Mouse (Mus musculus) adrenal gland, adult 18-20 months (tissue): Measurements from ENCODE around the gene Lman1l. TPM values are rescaled to one million over a fixed set of nuclear protein-coding genes. Genes with fewer than 3 reads are reported as not detected.

ENCODE experiments used
- DNase-seq, 2 experiments: peaks; one replicate each; pipeline ENCODE4 v3.0.0; 2021 to 2022; ENCODE audit warnings: low spot score in 2 of 2
- long read RNA-seq, 2 experiments: library from polyadenylated mRNA; stranded (forward); transcript quantifications; one replicate each; pipeline ENCODE4 v2.0.0; 2021
- total RNA-seq, 2 experiments: library from RNA; stranded (reverse); gene quantifications; 1 replicate in 1 of 2; 2 replicates in 1 of 2; pipeline ENCODE4 v1.2.3; 2021

The Lman1l gene
- not detected for total RNA-seq
- long read RNA-seq, experiment 1 = 0 reads
- long read RNA-seq, experiment 2 = 0 reads

DNA sequence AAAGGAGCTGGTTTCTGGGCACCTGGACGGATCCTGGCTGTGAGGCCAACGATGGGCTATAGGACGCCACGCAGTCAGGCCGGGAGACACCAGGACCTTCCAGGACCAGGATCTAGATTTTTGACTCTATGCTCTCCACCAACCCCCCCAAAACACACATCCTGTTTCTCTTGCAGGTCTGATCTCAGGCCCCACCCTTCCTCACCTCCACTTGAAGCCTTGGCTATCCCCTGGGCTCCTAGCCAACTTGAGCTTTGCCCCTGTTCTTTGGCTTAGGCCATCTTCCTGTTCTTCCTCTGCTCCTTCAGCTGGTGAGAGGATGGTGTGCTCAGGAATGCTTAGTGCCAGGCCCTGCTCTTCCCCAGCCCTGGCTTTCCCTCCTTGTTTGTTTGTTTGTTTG is at the start of gene Lman1l:
Lman1l (minus strand) TSS at position 101 of the 400 bp plus-strand sequence.
- DNase-seq = no peak

DNA sequence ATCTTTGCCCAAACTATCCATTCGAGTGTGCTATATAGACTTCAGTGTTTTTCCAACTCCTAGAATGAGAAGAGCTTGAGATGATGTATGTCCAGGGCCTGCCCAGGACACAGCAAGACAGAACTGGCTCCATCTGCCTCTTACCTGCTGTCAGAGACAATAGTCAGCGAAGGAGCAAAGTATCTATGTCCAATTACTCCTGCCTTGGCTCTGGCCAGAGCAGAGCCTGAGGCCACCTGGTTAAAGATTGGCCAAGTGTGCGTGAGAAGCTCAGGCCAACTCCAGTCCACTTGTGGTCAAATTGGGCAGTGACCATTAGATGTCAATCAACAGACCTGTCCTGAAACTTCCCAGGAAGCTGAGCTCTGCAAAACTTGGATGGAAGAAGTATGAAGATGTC is 49.0 kb upstream of the Lman1l start:
- DNase-seq = no peak

DNA sequence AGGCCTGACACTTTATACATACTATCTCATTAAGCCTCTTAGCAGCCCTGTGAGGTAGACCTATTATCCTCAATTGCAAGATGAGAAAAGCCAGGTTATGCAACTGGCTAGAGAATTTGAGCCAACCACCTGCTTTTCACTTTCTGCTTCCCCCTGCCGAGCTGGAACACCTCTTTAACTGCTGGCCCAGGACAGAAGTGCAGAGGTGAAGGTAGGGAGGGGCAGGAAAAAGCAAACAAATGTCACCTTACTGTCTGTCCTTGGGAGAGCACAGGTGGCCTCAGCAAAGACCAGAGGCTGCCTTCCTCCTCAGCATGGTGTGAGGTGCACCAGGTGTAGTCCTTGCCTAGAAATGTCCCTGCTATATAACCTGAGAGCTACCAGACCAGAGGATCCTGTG is 47.7 kb upstream of the Lman1l start:
- DNase-seq = no peak

DNA sequence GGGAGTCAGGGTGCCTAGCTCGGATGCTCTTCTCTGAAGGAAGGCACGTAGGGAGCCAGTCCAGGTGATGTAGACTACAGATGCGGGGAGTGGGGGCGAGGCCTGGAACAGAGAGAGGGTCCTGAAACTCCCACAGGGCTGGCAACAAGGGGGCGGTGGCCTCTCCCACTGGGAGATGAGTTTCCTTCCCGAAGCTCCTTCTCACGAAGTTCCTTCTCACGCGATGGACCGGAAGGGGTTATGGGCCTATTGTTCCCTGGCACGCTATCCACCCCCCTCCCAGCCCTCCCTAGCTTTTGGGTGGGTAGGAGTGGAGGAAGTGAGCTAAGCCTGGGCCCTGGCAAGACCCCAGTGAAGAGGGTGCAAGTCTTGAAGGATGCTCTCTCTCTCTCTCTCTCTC is 47.2 kb upstream of the Lman1l start:
- DNase-seq = no peak

DNA sequence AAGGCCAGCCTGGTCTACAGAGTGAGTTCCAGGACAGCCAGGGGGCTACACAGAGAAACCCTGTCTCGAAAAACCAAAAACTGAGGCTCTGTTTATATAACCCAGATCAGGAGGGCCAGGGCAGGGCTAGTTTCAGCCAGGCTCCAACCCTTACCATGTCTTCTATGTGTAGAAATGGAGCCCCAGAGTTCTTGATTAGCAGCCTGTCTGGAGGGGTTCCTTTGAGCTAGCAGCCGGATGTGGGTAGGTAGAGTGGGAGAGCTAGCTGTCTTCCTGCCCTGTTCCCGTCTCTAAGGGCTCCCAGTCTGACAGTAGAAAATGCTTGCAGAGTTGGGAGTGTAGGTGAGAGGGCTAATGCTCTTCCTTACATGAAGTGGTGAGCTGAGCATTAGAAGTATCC is 46.6 kb upstream of the Lman1l start:
- no peak for DNase-seq

DNA sequence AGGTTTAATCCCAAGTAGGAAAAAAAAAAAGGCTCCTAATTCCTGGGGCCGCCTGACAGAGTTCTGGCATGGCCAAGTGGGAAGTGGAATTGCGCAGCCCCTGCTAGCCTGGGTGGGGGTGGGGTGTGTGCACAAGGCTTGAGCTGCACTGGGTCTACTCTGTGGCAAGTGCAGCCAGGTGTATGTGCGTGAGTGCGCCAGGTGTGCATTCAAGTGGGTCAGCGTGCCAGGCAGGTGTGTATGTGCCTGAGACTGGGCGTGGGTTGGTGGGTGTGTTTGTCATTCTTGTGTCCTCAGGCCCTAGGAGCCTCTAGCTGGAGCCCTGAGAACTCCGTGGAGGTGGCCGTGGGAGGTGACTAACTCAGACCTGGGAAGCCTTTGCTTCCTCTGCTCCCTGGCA is 46.0 kb upstream of the Lman1l start:
- no peak for DNase-seq

DNA sequence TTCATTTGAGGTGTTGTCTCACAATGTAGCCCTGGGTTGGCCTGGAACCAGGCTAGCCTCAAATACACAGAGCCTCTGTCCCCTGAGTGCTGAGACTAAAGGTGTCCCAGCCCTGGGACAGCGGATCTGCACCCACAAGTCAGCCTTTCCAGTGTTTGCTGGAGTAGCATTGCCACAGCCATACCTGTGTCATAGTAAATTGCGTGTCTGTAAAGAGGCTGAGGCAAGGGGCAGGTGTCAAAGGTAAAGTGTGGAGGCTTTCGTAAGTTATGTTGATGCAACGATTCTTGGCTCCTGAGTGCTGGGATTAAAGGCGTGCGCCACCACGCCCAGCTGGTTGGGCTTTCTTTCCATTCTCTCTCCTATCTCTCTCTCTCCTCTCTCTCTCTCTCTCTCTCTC is 44.0 kb upstream of the Lman1l start:
- DNase-seq = no peak

DNA sequence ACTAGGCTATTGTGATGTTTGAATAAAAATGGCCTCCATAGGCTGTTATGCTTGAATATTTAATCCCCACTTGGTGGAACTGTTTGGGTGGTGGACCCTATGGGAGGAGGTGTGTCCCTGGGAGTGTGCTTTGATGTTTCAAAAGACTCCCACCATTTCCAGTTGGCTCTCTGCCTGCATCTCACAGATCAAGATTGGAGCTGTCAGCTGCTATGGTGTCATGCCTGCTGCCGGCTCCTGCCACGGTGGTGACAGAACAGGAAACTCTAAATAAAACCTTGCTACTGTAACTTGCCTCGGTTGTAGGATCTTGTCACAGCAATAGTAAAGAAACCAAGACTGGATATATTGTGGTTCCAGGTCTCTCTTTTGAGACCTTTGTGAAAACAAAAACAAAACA is 41.0 kb upstream of the Lman1l start:
- DNase-seq = no peak

DNA sequence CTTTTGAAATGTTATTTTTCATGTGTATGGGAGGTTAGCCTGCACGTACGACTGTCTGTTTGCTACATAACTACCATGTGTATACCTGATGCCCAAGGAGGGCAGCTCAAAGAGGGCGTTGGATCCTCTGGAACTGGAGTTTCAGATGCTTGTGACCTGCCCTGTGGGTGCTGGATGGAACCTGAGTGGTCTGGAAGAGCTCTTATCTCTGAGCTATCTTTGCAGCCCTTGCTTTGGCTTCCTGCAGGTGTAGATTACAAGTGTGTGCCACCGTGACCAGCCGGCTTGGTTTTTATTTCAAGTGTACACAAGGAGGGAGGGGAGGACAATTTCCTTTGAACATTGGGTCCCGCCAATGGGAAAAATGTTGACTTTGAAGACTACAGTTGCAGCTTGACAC is 39.9 kb upstream of the Lman1l start:
- no peak for DNase-seq

DNA sequence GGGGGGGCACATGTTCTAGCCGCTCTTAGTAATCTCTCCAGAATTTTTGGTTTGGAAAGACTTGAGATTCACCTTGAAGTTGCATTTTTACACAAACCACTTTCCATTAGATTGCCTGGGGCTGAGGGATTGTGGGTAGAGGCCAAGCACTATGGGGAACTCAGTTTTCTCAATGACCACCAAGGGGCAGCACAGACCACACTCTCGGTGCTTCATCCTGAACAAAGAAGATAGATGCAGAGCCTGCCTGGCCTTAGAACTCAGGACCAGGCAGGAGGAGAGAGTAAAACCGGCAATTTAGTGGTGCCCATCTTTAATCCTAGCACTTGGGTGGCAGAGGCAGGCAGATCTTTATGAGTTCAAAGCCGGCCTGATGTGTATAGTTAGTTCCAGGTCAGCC is 39.2 kb upstream of the Lman1l start:
- DNase-seq = peak; percentile 63 to 67

DNA sequence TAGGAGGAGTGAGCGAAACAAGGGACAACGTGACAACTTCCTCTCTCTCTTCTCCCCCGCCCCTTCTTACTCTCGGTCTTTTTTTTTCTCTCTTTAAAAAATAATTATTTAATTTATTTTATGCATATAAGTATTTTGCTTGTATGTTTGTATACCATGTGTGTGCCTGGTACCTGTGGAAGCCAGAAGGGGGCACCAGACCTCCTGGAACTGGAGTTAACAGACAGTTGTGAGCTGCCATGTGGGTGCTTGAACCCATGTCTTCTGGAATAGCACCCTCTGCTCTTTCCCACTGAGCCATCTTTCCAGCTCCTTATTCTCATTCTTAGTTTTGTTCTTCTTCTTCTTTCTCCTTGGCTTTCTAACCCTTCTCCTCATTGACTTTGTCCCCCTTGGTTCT is 38.4 kb upstream of the Lman1l start:
- DNase-seq = no peak

DNA sequence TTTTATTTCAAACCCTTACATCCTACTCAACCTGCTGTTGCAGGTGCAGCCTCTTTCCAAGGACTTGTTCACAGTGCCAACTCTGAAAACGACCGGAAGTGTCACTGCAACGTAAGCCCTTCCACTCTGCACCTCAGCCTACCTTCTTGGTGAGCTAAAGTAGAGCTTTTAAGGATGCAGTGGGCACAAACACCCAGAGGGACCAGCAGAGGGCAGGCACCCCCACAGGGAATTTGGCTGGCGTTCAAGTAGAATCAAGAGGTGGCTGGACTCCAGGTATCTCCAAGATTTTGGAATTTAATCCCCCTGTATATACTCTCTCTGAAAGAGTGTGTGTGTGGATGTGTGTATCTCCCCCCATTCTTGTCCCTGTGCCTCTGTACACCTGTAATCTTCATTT is 37.3 kb upstream of the Lman1l start:
- no peak for DNase-seq

DNA sequence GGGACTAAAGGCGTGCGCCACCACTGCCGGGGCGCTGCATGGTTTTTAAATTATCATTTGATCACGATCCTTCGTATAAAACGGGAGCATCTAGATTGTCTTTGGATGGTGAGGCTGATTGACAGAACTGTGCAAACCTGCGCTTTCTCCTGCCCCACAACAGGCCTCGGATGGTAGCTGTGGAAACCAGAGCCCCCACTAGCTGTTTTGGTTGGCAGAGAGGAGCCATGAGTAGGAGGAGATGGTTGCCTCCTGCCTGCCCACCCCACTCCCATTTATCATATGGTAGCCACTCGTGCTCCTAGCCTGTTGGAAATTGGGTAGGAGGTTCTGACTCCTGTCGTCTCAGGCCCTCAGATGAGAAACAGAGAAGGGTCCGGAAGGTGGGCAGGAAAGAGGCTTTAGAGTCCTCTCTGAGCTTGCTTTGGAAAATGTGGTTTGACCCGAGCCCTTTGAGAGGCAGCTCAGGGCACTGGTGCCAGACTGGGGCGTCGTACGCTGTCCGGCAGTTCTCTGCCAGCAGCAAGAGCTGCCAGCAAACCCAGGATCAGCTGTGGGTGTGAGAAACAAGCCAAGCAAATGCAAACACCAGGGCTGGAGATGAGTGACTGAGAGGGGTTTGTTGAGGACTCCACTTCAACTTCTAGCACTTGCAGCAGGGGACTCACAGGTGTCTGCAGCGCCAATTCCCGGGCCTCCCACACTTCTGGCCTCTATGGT is 36.2 kb upstream of the Lman1l start:
- DNase-seq = no peak

DNA sequence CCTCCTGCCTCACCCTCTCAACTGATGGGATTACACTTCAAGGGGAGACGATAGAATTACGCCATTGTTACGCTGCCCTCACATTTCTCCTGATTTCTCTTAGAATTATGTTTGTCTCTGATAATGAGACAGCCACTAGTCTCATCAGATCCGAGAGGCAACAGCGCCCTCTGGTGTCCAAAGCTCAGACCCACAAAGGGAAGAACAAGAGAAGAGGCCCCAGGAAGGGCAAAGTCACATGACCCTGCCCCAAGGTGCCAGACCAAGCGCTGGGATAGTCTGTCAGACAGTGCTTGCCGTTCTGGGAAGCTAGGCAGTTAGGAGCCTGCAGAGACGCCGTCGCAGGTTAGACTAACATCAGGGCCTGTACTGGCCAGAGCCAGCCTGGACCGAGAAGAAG is 35.2 kb upstream of the Lman1l start:
- DNase-seq = peak; percentile 96 to 98

DNA sequence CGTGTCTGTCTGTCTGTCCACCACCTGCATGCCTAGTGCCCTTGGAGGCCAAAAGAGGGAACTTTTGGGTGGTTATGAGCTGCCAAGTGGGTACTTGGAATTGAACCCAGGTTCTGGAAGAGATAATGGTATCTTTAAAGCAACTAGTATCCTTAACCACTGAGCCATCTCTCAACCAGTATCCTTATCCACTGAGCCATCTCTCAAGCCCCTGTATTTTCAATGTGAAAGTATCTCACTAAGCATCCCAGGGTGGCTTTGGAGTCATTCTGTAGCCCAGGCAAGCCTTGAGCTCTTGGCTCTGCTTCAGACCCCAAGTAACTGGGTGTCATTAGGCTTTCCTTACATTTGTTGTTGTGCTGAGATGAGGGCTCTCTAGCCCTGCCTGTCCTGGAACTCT is 34.4 kb upstream of the Lman1l start:
- no peak for DNase-seq

DNA sequence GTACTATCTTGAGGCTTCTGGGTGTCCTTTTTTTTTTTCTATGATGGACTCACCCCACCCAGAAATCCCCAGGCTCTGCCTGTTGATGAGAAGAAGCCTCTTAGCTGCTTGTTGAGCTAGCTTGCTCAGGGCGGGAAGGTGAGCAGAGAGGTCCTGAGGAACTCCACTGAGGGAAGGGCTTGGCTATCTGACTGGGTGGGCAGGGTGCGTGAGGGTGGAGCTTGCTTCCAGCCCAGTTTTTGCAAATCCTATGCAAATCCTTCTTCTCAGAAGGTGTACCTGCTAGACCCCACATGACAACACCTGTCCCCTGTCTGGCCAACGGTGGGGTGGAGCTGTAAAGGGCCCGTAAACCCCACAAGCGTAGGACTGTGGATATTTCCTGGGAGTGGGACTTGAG is 32.7 kb upstream of the Lman1l start, which contains the start of gene Csk:
Csk (minus strand) TSS at position 349 of the 400 bp plus-strand sequence.
- no peak for DNase-seq

DNA sequence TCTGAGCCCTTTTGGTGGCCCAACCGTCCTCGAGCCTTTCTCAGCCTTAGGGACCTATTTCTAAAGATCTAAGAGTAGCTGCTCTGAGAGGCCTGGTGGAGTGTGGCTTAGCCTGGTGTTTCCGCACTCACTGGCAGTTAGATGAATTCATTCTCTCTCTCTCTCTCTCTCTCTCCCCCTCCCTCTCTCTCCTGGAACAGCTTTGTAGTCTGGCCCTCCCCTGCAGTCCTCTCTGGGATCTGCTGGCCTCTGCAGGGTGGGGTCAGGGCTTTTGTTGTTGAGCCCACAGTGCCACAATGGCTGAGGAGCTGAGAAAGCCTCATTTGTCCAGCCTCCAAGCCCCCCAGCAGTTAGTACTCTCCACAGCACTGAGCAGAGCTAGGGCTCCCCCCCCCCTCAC is 32.3 kb upstream of the Lman1l start:
- no peak for DNase-seq

DNA sequence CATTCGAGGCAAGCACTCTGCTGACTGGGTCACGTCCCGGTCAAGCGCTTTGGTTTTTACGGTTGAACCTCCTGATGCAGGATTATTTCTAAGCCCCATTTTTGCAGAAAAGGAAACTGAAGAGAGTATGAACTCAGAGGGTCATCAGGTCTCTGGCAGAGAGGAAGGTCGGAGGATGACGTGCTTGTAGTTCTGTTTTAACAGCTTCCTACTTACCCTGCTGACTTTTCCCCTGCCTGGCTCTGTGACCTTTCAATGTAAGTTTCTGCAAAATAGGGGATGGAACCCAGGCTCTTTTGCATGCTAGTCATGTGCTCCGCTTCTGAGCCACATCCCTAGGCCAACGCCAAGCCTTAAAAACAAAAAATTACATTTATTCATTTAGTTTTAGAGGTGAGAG is 31.8 kb upstream of the Lman1l start:
- DNase-seq = no peak

DNA sequence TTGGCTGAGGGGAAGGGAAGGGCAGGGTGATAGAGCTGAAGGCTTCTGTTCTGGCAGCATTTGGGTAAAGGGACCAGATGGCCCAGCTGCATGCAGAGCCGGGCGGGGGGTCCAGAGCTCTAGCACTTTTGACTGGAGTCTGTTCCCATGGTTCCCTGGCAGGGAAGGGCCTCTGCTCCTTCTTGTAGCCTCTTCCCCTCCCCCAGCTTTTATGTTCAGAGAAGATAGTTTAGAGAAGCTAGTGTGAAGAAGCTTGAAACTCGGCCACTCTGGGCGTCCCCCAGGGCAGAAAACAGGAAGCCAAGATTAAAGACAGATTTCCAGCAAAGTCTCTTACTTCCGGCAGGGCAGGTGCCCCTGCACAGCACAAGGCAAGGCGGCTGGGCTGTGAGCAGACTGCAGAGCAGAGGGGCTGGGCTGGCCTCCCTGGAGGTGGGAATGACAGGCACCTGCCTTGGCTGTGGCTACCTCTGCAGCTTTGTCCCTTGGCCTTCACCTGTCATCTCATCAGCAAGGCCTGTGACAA is 30.3 kb upstream of the Lman1l start:
- DNase-seq = no peak

DNA sequence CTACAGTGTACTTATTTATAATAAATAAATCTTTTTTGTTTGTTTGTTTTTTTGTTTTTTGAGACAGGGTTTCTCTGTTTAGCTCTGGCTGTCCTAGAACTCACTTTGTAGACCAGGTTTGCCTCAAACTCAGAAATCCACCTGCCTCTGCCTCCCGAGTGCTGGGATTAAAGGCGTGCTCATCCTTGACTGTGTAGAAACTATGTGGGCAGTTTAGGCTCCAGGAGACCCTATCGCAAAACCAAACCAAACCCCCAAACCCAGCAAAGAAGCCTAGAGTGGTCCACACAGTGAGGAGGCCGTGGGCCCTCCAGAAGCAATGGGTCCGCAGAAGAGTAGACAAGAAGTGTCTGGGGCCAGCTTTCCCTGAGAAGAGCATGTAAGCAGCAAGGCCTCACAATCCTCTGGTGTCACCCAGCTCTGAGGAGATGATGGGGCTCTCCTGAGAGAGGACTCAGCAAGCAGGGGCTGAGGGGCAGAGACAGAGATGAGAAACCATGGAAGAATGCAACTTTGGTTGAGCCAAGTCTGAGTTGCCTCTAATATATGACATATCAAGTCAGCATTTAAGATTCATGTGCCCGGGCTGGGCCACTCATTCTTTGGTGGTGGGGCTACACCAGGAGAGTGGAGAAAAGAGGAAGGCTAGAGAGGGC is 29.7 kb upstream of the Lman1l start:
- no peak for DNase-seq

DNA sequence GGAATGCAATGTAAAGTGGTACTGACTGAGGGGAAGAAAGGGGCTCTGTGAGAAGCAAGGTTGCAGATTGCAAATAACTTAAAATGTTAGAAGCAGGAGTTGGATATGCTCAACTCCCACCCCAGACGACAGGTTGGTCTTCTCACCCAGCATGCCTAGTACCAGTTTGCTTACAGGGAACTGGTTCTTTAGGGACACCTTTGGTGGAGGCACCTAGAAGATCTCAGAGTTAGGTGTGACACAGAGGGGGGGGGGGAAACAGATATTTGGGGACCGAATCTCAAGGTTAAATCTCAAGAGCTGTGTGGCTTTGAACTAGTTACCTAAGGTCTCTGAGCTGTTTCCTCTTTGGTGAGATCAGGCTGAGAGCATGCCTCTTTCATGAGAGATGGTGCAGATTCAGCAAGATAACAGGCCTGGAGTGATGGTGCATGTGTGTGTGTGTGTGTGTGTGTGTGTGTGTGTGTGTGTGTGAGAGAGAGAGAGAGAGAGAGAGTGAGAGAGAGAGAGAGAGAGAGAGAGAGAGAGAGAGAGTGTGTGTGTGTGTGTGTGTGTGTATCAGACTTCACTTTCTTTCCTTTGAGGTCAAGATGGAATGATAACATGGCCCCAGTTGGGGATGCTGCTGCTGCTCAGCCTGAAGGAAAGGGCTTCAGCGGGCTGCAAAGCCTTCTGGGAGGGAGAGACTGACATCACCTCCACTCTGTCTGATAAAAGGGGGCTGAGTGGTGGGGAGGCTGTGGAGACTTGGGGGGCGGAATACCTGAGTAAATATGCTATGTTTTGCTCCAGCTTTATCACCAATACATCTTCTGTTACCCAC is 26.9 kb upstream of the Lman1l start:
- DNase-seq = no peak
